Mouse (Mus musculus): ENCODE measurements around the gene Zfp362. TPM values are rescaled to one million over a fixed set of nuclear protein-coding genes. Genes with fewer than 3 reads are reported as not detected.

Gene Zfp362
- 22.8 and 23.5 TPM in 2 replicates for polyA plus RNA-seq (2015; fragmentation: Nextera tagmentation; extraction: Ambion mirVana)

DNA sequence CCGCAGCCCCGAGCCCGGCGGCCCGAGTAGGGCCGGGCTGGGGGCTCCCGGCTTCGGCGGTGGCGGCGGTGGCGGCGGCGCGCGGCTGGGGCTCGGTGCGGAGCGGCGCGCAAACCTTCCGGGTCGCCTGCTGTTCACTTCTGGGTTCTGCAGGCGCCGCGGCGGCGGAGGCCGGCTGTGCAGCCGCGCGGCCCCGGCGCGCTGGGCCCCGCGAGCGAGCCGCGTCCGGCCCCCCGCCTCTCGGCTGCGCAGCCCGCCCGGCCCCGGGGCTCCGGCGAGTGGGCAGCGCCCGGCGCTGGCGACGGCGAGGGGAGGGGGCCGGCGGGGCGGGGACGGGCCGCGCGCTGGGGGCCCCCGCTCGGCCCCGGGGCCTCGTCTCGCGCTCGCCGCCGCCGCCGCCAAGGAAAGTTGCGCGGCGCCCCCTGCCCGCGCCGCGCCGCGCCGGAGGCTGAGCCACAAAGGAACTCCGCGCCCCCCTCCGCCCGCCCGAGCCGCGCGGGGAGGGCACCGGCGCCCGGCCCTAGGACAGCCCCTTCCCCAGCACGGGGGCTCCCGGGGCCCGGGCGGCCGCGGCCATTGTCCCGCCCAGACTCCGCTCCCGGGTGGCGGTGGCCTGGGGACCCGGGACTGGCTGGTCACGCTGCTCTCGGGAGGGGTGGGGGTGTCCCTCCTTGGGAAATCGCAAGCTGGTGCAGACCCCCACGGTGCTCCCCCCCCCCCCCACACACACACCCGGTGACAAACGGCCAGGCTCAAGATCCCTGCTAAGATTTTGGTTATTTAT, at the start of gene Zfp362:
Zfp362 (minus strand) TSS at position 3 of the 784 bp plus-strand sequence.
- Histone ChIP-seq H3K4me2 (replicated peaks) (peak within 1 kb of the TSS; percentile 88), H3K36me3 (no peaks in the 10 kb centered on the region), H3K4me3 (replicated peaks) (peak within 1 kb of the TSS; percentile 88), H3K9me3 (no peaks in the 10 kb centered on the region), H3K9ac (peak within 1 kb of the TSS; percentile 97), H3K27me3 (replicated peaks) (no peaks in the 10 kb centered on the region), H3K27ac (peak within 1 kb of the TSS; percentile 97), H3K4me1 (replicated peaks) (peaks cover 33% of the 10 kb centered on the region)
- 0% methylated on average over 62 of the region's 111 CpGs for WGBS
- peak; percentile 69 for ATAC-seq

DNA sequence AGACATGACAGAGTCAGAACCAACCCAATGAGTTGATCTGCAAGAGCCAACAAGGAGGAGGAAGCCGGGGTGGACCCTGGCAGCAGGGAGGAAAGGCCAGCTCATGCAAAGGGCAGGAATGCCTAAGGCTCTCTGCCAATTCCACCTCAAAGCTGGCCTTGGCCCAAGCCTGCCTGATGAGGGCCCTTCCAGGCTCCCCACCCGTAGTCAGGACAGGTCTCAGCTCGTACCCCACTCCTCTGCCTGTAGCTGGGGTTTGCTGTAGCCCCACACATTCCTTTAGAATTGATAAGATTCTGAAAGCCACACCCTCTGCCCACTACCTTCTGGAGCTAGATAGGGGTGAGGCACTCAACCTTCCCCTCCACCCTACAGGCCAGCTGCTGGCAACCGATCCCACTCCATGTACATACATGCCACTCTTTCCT, 49.8 kb upstream of the Zfp362 start:
- no peak overlapping the region for H3K4me2 ChIP-seq (replicated peaks)
- peak; percentile 70 for ATAC-seq
- no peaks in the 10 kb centered on the region for H3K27me3 ChIP-seq (replicated peaks)
- no peak overlapping the region for H3K4me3 ChIP-seq (replicated peaks)
- no peaks in the 10 kb centered on the region for H3K4me1 ChIP-seq (replicated peaks)
- 56% methylated on average over 4 of the region's 4 CpGs for WGBS
- H3K27ac ChIP-seq = no peak overlapping the region
- H3K9ac ChIP-seq = no peak overlapping the region
- H3K9me3 ChIP-seq = no peaks in the 10 kb centered on the region
- H3K36me3 ChIP-seq = no peaks in the 10 kb centered on the region

DNA sequence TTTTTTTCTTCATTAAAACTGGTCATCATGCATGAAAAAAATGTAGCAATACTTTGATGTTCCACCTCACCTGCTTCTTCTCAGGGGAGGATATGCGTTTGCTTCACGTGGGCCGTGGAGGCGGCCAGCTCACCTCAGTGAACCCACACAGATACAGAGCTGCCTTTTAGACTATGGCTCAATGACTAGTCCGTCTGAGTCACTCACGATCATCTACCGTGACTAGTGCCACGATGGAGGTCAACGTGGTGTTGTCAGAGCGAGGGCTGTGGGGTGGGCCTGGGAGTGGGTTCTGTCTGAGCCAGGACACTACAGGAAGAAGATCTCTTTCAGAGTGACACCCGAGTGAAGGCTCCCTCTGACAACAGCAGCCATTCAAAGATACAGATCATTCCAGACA, 47.3 kb upstream of the Zfp362 start:
- no peaks in the 10 kb centered on the region for H3K4me1 ChIP-seq (replicated peaks)
- 82% methylated on average over 11 of the region's 11 CpGs for WGBS
- no peak overlapping the region for H3K27ac ChIP-seq
- H3K4me2 ChIP-seq (replicated peaks) = no peak overlapping the region
- no peaks in the 10 kb centered on the region for H3K9me3 ChIP-seq
- no peaks in the 10 kb centered on the region for H3K36me3 ChIP-seq
- H3K27me3 ChIP-seq (replicated peaks) = no peaks in the 10 kb centered on the region
- no peak overlapping the region for H3K9ac ChIP-seq
- no peak overlapping the region for H3K4me3 ChIP-seq (replicated peaks)
- no peak for ATAC-seq

DNA sequence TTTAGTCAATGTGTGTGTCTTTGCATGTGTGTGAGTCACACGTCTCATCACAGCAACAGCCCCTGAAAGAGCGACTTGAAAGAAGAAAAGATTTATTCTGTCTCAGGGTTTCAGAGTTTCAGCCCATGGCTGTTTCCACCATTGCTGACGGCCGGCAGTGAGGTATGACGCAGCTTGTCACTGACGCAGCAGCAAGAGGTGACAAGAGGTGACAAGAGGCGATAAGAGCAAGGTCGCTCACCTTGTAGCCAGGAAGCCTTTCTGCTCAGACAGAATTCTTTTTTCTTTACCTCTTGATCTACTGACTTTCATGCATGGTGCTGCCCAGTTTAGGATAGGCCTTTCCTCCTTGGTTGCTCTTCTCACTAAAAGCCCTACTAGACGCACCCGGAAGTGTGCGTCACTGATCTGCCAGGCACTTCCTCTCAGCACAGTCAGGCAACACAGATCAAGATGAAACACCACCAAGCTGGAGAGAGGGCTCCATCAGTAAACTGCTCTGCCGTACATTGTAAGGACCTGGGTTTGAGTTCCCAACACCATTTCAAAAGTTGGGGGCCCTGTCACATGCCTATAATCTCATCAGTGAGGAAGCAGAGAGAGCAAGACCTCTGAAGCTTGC, 46.5 kb upstream of the Zfp362 start:
- no peaks in the 10 kb centered on the region for H3K9me3 ChIP-seq
- no peak overlapping the region for H3K4me3 ChIP-seq (replicated peaks)
- WGBS = 83% methylated on average over 12 of the region's 12 CpGs
- H3K9ac ChIP-seq = no peak overlapping the region
- no peaks in the 10 kb centered on the region for H3K36me3 ChIP-seq
- H3K4me2 ChIP-seq (replicated peaks) = no peak overlapping the region
- no peak for ATAC-seq
- no peaks in the 10 kb centered on the region for H3K27me3 ChIP-seq (replicated peaks)
- H3K4me1 ChIP-seq (replicated peaks) = no peaks in the 10 kb centered on the region
- H3K27ac ChIP-seq = no peak overlapping the region

DNA sequence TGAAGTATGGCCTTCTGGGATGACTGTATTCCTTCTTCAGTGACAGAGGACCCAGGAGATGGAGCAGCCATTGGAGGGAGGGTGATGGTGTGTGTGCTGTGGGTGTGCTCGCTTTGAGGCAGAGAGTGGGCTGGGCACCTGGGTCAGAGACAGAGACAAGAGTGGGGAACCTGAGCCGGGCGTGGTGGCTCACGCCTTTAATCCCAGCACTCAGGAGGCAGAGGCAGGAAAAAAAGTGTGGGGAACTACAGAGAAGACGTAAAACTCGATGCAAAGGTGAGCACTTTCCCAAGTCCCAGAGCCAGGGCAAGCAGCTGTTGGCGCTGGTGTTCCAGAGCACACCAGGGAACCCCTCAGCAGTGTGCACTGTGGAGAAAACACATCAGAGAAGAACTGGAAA, 43.8 kb upstream of the Zfp362 start:
- no peaks in the 10 kb centered on the region for H3K36me3 ChIP-seq
- no peak overlapping the region for H3K4me3 ChIP-seq (replicated peaks)
- no peak overlapping the region for H3K4me2 ChIP-seq (replicated peaks)
- ATAC-seq = no peak
- no peaks in the 10 kb centered on the region for H3K27me3 ChIP-seq (replicated peaks)
- WGBS = 65% methylated on average over 7 of the region's 7 CpGs
- no peak overlapping the region for H3K27ac ChIP-seq
- no peak overlapping the region for H3K9ac ChIP-seq
- 0 out of 2 replicates have a peak, but pooled peaks cover under 1% of the 10 kb centered on the region for H3K4me1 ChIP-seq (replicated peaks)
- H3K9me3 ChIP-seq = no peaks in the 10 kb centered on the region

DNA sequence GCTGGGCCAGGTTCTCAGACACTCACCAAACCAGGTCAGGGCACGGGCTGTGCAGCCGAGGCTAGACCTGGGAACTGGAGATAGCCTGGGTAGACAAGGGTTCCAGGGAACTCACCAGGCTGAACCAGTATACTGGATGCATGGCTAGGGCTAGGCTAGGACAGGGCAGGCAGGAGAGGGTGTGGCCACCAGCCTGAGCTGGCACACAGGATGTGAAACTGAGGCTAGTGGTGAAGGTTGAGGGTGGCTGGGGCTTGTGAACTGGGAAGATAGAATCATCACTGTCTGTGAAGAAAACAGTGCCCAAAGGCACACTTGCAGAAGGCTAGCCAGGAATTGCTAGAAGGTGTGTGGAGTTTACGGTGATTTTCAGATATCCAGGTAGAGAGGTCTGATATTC, 43.1 kb upstream of the Zfp362 start:
- Histone ChIP-seq H3K9ac (no peak overlapping the region), H3K27me3 (replicated peaks) (no peaks in the 10 kb centered on the region), H3K9me3 (no peaks in the 10 kb centered on the region), H3K36me3 (no peaks in the 10 kb centered on the region), H3K4me3 (replicated peaks) (no peak overlapping the region), H3K27ac (no peak overlapping the region), H3K4me1 (replicated peaks) (0 out of 2 replicates have a peak, but pooled peaks cover 3% of the 10 kb centered on the region), H3K4me2 (replicated peaks) (no peak overlapping the region)
- WGBS = 93% methylated on average over 3 of the region's 3 CpGs
- no peak for ATAC-seq

DNA sequence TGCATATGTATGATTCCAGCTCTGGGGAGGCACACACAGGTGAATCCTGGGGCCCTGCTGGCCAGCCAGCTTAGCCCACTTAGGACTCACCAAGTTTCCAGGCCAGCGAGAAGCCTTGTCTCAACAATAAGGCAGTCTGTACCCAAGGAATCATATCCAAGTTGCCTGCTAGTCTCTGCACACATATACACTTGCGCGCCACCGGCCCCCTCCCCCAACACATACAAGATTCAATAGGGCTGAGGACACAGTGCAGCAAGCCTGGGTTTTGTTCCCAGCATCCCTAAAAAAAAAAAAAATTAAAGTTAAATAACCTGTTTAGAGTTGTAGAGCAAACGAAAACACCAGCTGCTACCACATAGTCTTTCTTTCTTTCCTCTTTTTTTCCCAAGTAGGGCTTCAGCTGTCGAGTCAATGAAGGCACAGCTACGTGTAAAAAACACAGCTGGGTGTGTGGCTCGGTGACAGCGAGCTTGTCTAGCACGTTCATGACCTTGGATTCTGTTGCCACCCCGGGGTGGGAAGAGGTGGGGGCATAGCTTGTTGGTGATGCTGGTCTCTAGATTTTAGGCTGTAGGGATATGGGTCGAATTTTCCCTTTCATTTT, 39.6 kb upstream of the Zfp362 start:
- Histone ChIP-seq H3K27ac (no peak overlapping the region), H3K4me1 (replicated peaks) (0 out of 2 replicates have a peak, but pooled peaks cover 7% of the 10 kb centered on the region), H3K27me3 (replicated peaks) (no peaks in the 10 kb centered on the region), H3K4me2 (replicated peaks) (no peak overlapping the region), H3K4me3 (replicated peaks) (no peak overlapping the region), H3K9me3 (no peaks in the 10 kb centered on the region), H3K36me3 (no peaks in the 10 kb centered on the region), H3K9ac (no peak overlapping the region)
- ATAC-seq = no peak
- 67% methylated on average over 12 of the region's 12 CpGs for WGBS

DNA sequence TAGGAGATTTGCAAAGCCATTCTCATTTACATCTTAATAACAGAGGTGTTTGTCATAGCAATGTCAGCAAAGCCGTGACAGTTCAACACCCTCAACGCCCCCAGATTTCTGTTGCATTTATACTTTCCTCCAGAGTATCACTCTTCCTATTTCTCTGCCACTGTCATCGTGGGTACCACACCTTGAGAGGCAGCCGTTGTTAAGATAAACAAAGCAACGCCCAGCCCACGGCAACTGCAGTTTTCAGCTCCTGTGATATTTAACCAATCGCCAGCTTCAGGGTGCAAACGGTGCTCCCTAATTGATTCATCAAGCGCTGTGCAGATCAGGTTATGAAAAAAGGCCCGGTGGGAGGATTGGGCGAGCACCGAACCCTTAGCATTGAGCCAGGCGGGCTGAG, 38.7 kb upstream of the Zfp362 start:
- Histone ChIP-seq H3K27me3 (replicated peaks) (no peaks in the 10 kb centered on the region), H3K4me3 (replicated peaks) (no peak overlapping the region), H3K9ac (no peak overlapping the region), H3K4me2 (replicated peaks) (no peak overlapping the region), H3K4me1 (replicated peaks) (0 out of 2 replicates have a peak, but pooled peaks cover 14% of the 10 kb centered on the region), H3K27ac (no peak overlapping the region), H3K9me3 (no peaks in the 10 kb centered on the region), H3K36me3 (no peaks in the 10 kb centered on the region)
- 28% methylated on average over 13 of the region's 13 CpGs for WGBS
- no peak for ATAC-seq

DNA sequence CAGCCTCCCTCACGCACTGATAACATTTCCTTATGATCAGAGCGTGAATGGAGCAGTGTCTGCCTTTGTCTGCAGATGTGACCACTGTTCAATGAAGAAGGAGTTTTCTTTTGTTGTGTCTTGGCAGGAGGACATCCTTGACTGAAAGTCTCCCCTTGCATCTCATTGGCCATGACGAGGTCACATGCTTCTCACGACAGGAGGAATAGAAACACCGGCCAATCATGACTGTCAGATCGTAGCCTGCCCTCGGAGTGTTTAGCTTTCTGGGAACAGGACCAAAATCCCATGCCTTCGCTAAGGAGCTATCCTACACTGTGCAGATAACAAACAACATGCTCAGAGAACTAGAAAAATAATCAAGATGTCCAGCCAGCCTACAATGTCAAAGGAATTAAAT, 35.4 kb upstream of the Zfp362 start:
- no peak overlapping the region for H3K4me2 ChIP-seq (replicated peaks)
- no peaks in the 10 kb centered on the region for H3K36me3 ChIP-seq
- ATAC-seq = no peak
- peaks cover 24% of the 10 kb centered on the region for H3K4me1 ChIP-seq (replicated peaks)
- no peaks in the 10 kb centered on the region for H3K9me3 ChIP-seq
- no peaks in the 10 kb centered on the region for H3K27me3 ChIP-seq (replicated peaks)
- H3K9ac ChIP-seq = no peak overlapping the region
- WGBS = 55% methylated on average over 8 of the region's 8 CpGs
- H3K4me3 ChIP-seq (replicated peaks) = no peak overlapping the region
- H3K27ac ChIP-seq = no peak overlapping the region

DNA sequence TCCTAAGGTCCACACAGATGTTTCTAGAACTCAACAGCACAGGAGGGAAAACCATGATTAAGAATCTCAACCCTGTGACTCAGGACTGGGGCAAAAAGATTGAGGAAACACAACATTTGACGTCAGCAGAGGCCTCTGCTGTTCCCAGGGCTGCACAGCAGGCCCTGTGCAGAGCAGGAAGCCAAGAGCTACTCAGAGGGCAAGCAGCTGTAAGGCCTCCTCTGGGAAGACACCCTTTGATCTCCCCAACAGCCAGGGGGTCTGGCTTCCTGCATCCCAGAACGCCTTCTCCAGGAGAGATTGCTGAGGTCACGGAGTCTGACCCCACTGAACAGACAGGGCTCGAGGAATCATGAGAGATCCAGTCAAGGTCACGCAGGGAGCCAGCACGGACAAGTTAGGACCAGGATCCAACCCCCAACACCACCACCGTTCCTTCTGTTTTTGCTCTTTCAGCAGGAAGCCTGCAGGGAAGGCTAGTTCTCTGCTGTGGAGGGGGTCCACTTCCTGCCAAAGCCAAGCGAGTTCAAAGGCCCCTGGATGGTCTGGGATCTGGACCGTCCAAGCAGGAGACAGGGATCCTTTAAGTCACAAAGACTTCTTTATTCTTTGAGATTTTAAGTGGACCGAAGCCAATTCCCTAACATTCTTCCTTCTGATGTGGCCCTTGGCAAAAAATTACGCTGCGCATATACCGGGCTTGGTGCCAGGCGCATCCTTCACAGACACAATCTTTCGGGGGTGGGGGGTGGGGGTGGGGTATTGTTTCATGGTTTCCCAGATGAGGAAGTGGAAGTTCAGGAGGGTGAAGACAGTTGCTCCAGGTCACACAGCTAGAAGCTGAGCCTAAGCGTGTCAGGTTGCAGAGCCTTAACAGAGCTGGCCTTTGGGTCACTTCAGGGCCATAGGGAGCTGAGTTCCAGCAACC, 34.2 kb upstream of the Zfp362 start:
- Histone ChIP-seq H3K27ac (peak overlapping the region; percentile 86), H3K27me3 (replicated peaks) (no peaks in the 10 kb centered on the region), H3K4me1 (replicated peaks) (peaks cover 24% of the 10 kb centered on the region), H3K9ac (no peak overlapping the region), H3K36me3 (no peaks in the 10 kb centered on the region), H3K4me3 (replicated peaks) (no peak overlapping the region), H3K4me2 (replicated peaks) (no peak overlapping the region), H3K9me3 (no peaks in the 10 kb centered on the region)
- 29% methylated on average over 16 of the region's 16 CpGs for WGBS
- ATAC-seq = peak; percentile 84

DNA sequence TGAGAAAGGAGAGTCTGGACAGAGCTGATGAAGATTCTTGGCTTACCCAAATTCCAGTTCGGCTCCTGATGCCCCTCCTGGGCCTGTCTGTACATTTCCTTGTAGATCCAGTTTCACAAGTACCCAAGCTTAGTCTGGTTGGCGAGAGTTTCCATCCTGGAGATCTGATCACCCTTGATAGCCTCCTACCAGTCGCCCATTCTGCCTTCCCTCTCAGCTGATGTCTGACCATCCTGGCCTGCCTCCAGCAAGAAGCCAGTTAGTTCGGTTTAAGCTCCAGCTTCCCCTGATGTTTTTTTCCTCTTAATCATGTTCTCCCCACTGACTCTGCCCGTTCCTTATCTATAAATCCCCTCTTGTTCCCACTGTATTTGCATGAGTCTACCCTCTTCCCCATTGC, 32.4 kb upstream of the Zfp362 start:
- Histone ChIP-seq H3K4me3 (replicated peaks) (no peak overlapping the region), H3K9ac (no peak overlapping the region), H3K4me2 (replicated peaks) (no peak overlapping the region), H3K36me3 (no peaks in the 10 kb centered on the region), H3K27ac (0 out of 2 replicates have a peak overlapping the region, but pooled peaks have one; percentile 7), H3K27me3 (replicated peaks) (no peaks in the 10 kb centered on the region), H3K4me1 (replicated peaks) (peaks cover 21% of the 10 kb centered on the region), H3K9me3 (no peaks in the 10 kb centered on the region)
- no peak for ATAC-seq
- WGBS = 47% methylated on average over 5 of the region's 5 CpGs

DNA sequence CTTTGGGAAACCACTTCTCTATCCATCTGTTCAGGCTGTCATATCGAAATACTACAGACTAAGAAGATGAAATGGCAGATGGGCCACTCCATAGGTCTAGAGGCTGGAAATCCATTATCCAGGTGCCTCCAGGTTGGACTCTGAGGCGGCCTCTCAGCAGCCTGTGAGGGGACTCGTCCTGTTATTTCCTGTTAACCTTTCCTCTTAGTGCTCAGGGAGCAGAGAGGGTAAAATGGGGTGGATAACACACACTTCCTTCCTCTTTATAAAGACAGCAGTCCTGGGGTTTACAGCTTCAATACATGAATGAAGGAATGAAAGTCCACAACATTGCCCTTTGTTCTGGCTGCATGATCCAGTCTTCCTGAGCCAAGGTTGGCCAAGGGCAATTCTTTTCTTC, 18.3 kb upstream of the Zfp362 start:
- Histone ChIP-seq H3K27me3 (replicated peaks) (no peaks in the 10 kb centered on the region), H3K36me3 (no peaks in the 10 kb centered on the region), H3K9me3 (no peaks in the 10 kb centered on the region), H3K4me2 (replicated peaks) (no peak overlapping the region), H3K9ac (no peak overlapping the region), H3K27ac (no peak overlapping the region), H3K4me1 (replicated peaks) (0 out of 2 replicates have a peak, but pooled peaks cover 3% of the 10 kb centered on the region), H3K4me3 (replicated peaks) (no peak overlapping the region)
- 61% methylated on average over 3 of the region's 3 CpGs for WGBS
- peak; percentile 61; the same call in 1 of the 2 replicates for ATAC-seq
